Mouse (Mus musculus): ENCODE data around the gene Auh.

The Auh gene

DNA sequence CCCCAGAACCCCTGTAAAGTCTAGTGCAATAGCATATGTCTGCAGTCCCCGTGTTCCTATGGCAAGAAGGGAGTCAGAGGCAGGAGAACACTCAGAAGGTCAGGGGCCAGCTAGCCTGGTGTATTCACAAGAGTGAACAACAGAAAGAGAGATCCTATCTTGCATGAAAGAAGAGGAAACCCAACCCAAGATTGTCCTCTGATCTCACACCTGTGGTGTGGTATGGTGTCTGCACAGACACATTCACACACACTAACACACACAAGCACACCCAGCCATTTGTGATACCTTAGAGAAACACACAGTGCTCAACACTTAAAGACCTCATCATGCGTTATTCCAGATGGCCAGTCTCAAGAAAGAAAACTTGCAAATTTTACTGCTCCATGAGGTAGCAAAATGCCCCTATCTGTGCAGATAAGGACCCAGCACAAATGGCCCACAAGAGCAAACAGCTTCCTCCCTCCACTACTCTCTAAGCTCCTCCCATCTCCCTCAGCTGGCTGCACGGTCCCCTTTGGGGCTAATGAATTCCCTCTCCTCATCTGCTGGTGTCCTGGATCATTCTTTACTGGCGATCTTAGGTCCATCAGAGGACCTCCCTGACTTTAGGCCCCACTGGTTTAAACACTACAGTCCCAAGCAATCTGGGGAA, 128.7 kb downstream of the Auh start:
- no peak for DNase-seq (ENCODE audit: low spot score in 2 of 2)

DNA sequence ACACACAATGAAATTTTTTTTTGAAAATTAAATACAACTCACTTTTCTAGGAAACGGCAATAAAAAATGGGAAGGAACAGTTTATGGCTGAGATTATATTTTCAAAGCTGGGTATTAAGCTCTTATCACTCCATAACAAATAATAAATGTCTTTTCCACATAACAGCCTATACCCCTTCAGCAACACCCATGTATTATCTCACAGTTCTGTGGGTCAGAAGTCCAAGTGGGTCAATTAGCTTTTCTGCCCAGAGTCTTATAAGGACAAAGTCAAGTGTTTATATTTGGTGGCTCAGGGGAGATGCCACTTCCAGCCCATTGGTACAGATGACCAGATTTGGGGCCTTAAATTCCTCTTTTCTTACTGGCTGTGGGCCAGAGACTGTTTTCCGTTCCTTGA, 129.4 kb downstream of the Auh start:
- DNase-seq (ENCODE audit: low spot score in 2 of 2): no peak

DNA sequence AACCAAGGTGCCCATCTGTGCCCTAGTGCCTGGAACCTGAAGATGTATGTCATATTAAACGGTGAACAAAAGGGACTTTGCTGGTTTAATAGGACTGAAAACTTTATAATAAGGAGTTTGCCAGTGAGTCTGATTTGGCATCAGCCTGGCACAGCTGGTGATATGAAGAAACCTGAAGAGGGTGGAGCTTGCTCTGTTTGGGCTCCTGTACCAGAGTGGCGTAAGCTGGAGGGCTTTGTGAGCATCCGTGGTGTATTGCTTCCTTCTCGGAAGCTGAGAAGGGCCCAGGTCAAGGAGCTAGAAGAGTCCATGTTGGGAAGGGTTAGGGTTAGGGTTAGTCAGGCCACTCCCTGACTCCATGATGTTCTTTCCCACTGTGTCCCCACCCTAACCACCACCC, 135.2 kb downstream of the Auh start:
- no peak for DNase-seq (ENCODE audit: low spot score in 2 of 2)

DNA sequence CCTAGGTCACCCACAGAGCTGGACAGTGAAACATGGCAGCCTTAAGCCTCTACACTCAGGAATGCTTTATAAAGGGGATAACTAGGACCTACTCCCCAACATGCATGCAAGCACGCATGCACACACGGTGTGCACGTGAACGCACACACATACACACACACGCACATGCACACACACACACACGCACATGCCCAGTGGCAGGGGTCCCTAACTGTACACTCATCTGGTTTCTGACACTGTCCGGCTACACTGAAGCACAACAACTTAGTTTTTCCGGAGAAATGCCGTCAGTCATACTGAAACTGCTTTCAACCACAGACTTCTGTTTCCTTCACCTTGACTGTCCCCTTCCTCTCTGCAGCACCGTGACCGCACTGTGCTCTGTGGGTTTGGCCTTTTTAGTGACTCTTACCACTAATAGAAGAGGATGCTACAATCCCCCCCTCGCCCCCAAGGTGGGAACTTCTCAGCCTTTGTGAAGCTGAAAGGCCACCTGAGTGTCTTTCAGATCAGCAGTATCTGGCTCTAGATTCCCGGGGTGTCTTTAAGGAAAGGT, 136.0 kb downstream of the Auh start:
- no peak for DNase-seq (ENCODE audit: low spot score in 2 of 2)

DNA sequence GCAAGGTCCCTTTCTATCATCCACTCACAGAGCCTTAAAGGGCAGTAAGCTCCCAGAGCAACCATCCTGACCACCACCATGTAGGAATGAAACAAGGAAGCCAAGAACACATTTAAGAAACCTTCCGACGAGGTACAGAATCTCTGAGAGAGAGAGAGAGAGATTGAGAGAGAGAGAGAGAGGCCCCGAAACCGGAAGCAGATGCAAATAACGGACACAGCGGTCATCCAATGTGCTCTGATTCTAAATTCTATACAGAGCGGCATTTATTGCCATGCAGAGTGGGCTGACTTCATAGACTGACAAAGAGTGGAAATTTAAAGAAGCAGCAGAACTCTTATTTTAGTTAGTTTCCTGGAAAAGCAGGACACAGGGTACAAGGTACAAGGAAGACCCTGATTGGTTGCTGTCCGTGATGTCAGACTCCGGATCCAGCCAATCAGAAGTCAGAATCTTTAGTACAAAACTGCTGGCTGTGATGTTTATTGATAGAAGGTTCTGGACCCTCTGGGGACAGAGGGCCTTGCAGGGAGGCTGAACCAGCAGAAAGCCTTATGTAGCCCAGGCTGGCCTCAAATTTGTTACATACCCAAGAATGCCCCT, 137.1 kb downstream of the Auh start:
- no peak for DNase-seq (ENCODE audit: low spot score in 2 of 2)

DNA sequence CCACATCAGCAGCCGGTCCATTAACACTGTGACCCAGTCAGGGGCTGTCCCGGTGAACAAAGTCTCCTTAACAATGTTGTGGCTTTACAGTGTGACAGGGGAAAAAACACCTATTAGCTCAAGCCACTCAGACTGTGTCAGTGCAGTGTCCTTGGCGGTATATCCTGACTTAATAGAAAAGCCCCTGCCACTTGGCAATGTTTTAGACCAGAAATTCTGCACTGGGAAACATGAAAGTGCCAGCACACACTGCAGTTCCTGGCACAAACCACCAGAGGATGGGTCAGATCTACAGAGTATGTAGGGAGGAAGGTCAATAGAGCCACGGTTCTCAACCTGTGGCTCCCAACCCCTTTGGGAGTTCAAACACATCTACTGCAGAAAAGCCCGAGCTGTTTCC, 138.6 kb downstream of the Auh start:
- no peak for DNase-seq (ENCODE audit: low spot score in 2 of 2)

All from right cerebral cortex, adult 2 months (tissue).